Mouse (Mus musculus) embryonic facial prominence, embryonic 12.5 days (tissue): ENCODE results near the gene Olfr15. TPM values are rescaled to one million over a fixed set of nuclear protein-coding genes. Genes with fewer than 3 reads are reported as not detected.
A peak's percentile ranks its signal among the peaks of the same experiment; 100 is the strongest.
"Not testable (repeated sequence)": the region's sequence is repeated elsewhere in the genome, so short reads cannot be mapped to it uniquely, and the experiment has no call there.

ENCODE experiments used
- ATAC-seq: fragments of 200-750 bp; cut with Nextera tagmentation; 2 replicates; pipeline ENCODE4 v1.8.0; 2017; ENCODE audit not compliant: insufficient number of reproducible peaks, insufficient read depth, low FRiP score, low TSS enrichment
- H3K27ac ChIP-seq: fragments of 300-500 bp; sonication (generic); 2 replicates; pipeline ENCODE4 v1.5.1; 2016; ENCODE audit warnings: mild to moderate bottlenecking
- H3K27me3 ChIP-seq: fragments of 300-500 bp; sonication (generic); 2 replicates; pipeline ENCODE4 v1.6.1; 2016; ENCODE audit warnings: mild to moderate bottlenecking, moderate library complexity
- H3K36me3 ChIP-seq: fragments of 300-500 bp; sonication (generic); 2 replicates; pipeline ENCODE4 v1.6.1; 2016; ENCODE audit warnings: mild to moderate bottlenecking
- H3K4me1 ChIP-seq: fragments of 300-500 bp; sonication (generic); 2 replicates; pipeline ENCODE4 v1.6.1; 2016
- H3K4me2 ChIP-seq: fragments of 300-500 bp; sonication (generic); replicated peaks from 2 replicates; pipeline ENCODE4 v1.6.1; 2016; ENCODE audit warnings: mild to moderate bottlenecking, moderate library complexity
- H3K4me3 ChIP-seq: fragments of 300-500 bp; sonication (generic); 2 replicates; pipeline ENCODE4 v1.5.1; 2016; ENCODE audit warnings: mild to moderate bottlenecking
- H3K9ac ChIP-seq: fragments of 300-500 bp; sonication (generic); 2 replicates; pipeline ENCODE4 v1.6.1; 2016; ENCODE audit warnings: mild to moderate bottlenecking, moderate library complexity
- H3K9me3 ChIP-seq: fragments of 300-500 bp; sonication (generic); 2 replicates; pipeline ENCODE4 v1.6.1; 2016; ENCODE audit warnings: mild to moderate bottlenecking, moderate library complexity
- WGBS: fragments of 180-500 bp; shearing (Covaris S2); methylation state at CpG from one replicate; pipeline ENCODE4 v1.1.7; 2016; 5-methylcytosine and 5-hydroxymethylcytosine counted together
- polyA plus RNA-seq: library from polyadenylated mRNA; unstranded; fragments of >200 nt; fragmentation: Nextera tagmentation; extraction: Ambion mirVana; gene quantifications from 2 replicates; pipeline ENCODE4 v1.2.1, GENCODE M21; 2016

Olfr15 gene
- polyA plus RNA-seq, 1 experiment from 2014 or later = 0.59 TPM

DNA sequence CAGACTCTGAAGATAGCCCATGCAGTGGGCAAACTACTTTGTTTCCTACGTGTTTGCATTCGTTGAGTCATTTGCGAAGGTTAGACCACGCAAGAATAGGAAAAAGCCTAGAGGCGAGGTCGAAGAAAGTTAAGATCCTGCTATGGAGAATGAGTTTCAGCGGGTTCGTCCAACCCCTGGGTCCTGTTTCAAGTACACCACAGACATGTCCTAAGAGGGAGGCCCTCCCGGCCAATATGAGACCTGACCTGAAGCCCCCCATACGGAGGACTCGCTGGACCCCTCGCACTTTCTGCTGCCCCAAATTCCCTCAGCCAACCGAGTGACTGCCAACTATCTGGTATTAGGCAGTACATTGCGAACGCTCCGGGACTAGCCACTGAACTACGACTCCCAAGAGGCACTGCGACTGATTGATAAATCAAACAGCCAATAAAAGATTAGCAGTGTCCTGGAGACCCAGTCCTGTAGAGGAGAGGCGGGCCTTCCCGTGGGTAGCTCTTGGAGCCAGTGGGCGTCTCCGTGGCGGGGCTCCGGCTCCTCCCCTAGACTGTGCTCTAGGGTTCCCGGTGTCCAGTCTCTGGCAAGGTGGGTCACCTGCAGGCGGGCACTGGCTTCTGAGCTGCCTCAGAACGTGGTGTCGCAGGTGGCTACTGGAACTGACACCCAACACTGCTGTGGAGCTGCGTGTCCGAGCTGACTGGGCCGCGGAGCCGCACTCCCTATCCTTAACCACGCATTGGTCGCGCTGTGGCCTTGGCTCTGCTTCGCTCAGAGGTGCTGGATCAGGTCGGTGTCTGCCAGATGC, 16.2 kb downstream of the Olfr15 start, which contains the start of gene Zfp174:
Gene Zfp174 (plus strand): TSS at position 558 of the 808 bp plus-strand sequence.
- H3K4me1 ChIP-seq = peaks cover 7% of the 10 kb centered on the region
- WGBS = 5% methylated on average over 38 of the region's 38 CpGs
- H3K27ac ChIP-seq = no peak within 1 kb of the TSS

DNA sequence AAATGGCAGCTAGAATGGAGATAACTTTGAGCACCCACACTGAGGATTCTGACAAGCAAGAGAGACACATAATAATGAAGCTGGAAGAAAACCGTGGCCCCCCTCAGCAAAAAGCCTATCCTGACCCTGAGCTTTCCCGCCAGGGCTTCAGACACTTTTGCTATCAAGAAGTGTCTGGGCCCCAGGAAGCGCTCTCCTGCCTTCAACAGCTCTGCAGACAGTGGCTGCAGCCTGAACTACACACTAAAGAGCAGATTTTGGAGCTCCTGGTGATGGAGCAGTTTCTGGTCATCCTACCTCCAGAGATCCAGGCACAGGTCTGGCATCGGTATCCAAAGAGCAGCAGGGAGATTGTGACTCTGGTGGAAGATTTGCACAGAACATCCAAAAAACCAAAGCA, 17.2 kb downstream of the Olfr15 start:
- WGBS = 56% methylated on average over 4 of the region's 4 CpGs
- H3K4me3 ChIP-seq = peak overlapping the region; percentile 67
- peak overlapping the region; percentile 68; the same call in 1 of the 2 replicates for H3K9ac ChIP-seq
- peaks cover 7% of the 10 kb centered on the region for H3K4me1 ChIP-seq
- ATAC-seq = no peak
- H3K27me3 ChIP-seq = no peaks in the 10 kb centered on the region
- H3K9me3 ChIP-seq = no peaks in the 10 kb centered on the region
- H3K4me2 ChIP-seq = peak overlapping the region; percentile 66
- H3K27ac ChIP-seq = no peak overlapping the region
- H3K36me3 ChIP-seq = no peaks in the 10 kb centered on the region

More for the DNA sequence above, 16.2 kb downstream of the Olfr15 start, which contains the start of gene Zfp174:
- Histone ChIP-seq H3K9me3 (no peaks in the 10 kb centered on the region), H3K4me2 (peak within 1 kb of the TSS; percentile 66), H3K36me3 (no peaks in the 10 kb centered on the region), H3K27me3 (no peaks in the 10 kb centered on the region), H3K4me3 (peak within 1 kb of the TSS; percentile 67), H3K9ac (peak within 1 kb of the TSS; percentile 68)
- ATAC-seq = peak; percentile 99

DNA sequence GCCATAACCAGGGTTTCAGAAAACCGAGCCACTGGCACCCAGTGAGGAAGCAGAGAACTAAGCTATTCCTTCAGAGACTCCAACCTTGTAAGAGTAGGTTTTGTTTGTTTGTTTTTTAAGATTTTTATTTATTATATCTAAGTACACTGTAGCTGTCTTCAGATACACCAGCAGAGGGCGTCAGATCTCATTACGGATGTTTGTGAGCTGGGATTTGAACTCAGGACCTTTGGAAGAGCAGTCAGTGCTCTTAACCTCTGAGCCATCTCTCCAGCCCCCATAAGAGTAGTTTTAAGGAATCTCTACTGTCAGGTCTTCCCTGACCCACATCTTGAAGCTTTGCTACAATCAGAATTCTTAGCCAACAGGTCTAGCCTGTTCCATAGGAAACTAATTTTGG, 17.7 kb downstream of the Olfr15 start:
- H3K4me2 ChIP-seq = no peak overlapping the region
- H3K27me3 ChIP-seq = no peaks in the 10 kb centered on the region
- H3K9me3 ChIP-seq = no peaks in the 10 kb centered on the region
- H3K4me1 ChIP-seq = peaks cover 7% of the 10 kb centered on the region
- 71% methylated on average over 3 of the region's 3 CpGs for WGBS
- no peak overlapping the region for H3K9ac ChIP-seq
- no peak overlapping the region for H3K27ac ChIP-seq
- no peak for ATAC-seq
- H3K36me3 ChIP-seq = no peaks in the 10 kb centered on the region
- no peak overlapping the region for H3K4me3 ChIP-seq

DNA sequence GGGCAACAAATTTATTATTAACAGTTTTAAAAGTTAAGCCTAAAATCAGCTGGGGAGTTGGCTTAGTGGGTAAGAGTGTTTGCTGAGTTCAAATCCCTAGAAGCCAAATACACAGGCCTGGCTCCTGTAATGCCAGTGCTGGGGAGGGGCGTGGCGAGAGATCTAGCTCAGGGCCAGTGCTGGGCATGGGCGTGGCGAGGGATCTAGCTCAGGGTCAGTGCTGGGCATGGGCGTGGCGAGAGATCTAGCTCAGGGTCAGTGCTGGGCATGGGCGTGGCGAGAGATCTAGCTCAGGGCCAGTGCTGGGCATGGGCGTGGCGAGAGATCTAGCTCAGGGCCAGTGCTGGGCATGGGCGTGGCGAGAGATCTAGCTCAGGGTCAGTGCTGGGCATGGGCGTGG, 20.6 kb downstream of the Olfr15 start:
- not testable (repeated sequence) for H3K36me3 ChIP-seq, H3K27ac ChIP-seq, H3K9me3 ChIP-seq, H3K4me3 ChIP-seq, H3K9ac ChIP-seq, H3K4me2 ChIP-seq, H3K27me3 ChIP-seq, ATAC-seq, H3K4me1 ChIP-seq
- WGBS = 85% methylated on average over 13 of the region's 13 CpGs

DNA sequence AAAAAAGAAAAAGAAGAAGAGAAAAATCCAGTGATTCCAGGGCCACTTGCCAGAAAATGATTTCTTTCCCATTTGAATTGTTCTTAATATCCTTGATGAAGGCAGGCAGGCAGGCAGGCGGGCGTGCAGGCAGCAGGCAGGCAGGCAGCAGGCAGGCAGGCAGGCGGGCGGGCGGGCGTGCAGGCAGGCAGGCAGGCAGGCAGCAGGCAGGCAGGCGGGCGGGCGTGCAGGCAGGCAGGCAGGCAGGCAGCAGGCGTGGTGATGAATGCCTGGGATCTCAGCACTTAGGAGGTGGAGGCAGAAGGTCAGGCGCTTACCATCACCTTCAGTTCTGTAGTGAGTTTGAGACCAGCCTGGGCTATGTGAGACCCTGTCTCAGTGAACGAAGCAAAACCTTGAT, 21.9 kb downstream of the Olfr15 start:
- ATAC-seq = no peak
- Histone ChIP-seq H3K4me3 (no peak overlapping the region), H3K27me3 (no peaks in the 10 kb centered on the region), H3K4me1 (peaks cover 5% of the 10 kb centered on the region), H3K36me3 (no peaks in the 10 kb centered on the region), H3K9me3 (no peaks in the 10 kb centered on the region), H3K27ac (no peak overlapping the region), H3K9ac (no peak overlapping the region), H3K4me2 (no peak overlapping the region)
- 19% methylated on average over 12 of the region's 12 CpGs for WGBS

DNA sequence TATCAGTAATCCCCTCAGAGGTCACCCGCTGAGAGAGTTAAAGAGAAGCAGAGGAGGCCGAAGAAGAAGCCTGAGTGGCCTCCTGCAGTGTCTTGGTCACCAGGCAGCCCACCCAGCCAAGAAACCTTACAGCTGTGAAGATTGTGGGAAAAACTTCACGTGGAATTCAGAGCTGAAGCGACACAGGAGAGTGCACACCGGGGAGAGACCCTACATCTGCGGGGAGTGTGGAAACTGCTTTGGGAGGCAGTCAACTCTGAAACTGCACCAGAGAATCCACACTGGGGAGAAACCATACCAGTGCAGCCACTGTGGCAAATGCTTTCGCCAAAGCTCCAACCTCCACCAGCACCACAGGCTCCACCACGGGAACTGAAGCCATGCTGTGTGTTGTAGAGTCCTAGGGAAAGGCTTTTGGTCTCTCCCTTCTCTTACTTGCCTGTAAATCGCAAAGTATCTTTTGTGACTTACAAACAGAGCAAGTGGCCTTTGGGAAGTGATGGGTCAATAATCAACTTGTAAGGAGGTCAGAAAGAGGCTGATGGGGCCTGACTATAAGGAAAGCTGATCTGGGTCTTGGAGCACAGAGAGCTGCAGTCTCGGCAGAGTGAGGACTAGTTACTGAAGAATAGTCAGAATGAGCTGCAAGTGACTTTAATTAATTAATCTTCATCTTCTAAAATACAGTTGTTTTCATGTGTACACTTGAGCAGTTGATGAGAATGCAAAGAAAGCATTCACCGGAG, 23.9 kb downstream of the Olfr15 start:
- 63% methylated on average over 11 of the region's 11 CpGs for WGBS
- no peak overlapping the region for H3K4me3 ChIP-seq
- no peaks in the 10 kb centered on the region for H3K4me1 ChIP-seq
- H3K36me3 ChIP-seq = no peaks in the 10 kb centered on the region
- no peaks in the 10 kb centered on the region for H3K27me3 ChIP-seq
- no peak for ATAC-seq
- H3K9me3 ChIP-seq = no peaks in the 10 kb centered on the region
- no peak overlapping the region for H3K27ac ChIP-seq
- no peak overlapping the region for H3K4me2 ChIP-seq
- H3K9ac ChIP-seq = no peak overlapping the region

DNA sequence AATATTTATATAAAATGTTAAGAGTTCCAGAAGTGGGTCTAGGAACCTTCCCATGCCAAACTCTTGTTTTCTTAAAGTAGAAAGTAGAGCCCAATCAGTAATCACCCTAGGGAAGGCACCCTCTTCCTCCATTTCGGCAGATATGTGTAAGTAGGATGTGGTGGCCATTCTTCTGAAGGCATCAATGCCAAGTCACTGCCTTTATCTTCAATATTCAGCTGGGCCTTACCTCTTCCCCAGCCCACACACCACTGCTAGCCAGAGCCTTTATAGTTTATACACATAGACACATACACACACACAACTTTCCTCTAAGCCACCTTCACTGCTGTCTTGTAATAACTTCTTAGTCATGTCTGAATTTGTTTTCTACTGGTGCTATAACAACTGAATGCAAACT, 25.1 kb downstream of the Olfr15 start:
- Histone ChIP-seq H3K9me3 (no peaks in the 10 kb centered on the region), H3K4me1 (no peaks in the 10 kb centered on the region), H3K4me3 (no peak overlapping the region), H3K36me3 (0 out of 2 replicates have a peak, but pooled peaks cover 4% of the 10 kb centered on the region), H3K9ac (no peak overlapping the region), H3K27me3 (no peaks in the 10 kb centered on the region), H3K27ac (no peak overlapping the region), H3K4me2 (no peak overlapping the region)
- no peak for ATAC-seq
- 79% methylated on average over 1 of the region's 1 CpGs for WGBS

DNA sequence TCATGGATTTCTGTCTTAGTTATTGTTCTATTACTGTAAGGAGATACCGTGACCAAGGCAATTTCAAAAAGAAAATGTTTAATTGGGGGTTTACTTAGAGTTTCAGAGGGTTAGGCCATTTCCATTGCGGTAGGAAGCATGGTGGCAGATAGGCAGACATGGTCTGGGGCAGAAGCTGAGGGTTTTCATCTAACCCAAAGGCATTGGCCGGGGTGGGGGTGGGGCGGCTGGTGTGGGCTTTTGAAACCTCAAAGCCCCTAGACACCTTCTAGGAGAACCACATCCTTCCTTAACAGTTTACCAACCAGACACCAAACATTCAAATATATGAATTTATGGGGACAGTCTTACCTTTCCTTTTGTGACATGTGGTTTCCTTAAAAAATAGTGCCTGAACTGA, 28.6 kb downstream of the Olfr15 start:
- Histone ChIP-seq H3K36me3 (peaks cover 16% of the 10 kb centered on the region), H3K9me3 (no peaks in the 10 kb centered on the region), H3K27ac (no peak overlapping the region), H3K4me3 (no peak overlapping the region), H3K4me2 (no peak overlapping the region), H3K4me1 (no peaks in the 10 kb centered on the region), H3K9ac (no peak overlapping the region), H3K27me3 (no peaks in the 10 kb centered on the region)
- WGBS = 90% methylated on average over 4 of the region's 4 CpGs
- ATAC-seq = no peak

DNA sequence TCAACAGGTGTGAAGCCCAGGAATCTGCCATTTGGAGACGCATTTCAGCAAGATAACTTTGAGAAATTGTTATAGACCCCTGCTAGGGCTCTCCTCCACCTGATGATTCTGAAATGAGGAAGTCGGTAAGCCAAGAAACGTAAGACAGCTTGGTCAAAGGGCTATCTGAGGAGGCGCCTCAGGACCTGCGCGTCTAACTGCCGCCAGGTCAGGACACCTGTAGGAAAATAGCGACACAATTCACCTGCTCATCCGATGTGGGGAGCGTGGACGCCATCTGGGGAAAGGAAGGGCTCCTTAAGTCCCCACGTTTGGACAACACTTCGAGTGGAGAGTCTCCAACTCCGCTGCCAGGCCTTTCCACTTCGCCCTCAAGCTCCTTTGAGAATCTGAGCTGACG, 41.1 kb downstream of the Olfr15 start:
- WGBS = 2% methylated on average over 16 of the region's 16 CpGs
- Histone ChIP-seq H3K9me3 (no peaks in the 10 kb centered on the region), H3K27me3 (no peaks in the 10 kb centered on the region), H3K9ac (peak overlapping the region; percentile 53), H3K4me3 (peak overlapping the region; percentile 53), H3K36me3 (peaks cover 13% of the 10 kb centered on the region; the same call in 1 of the 2 replicates), H3K27ac (no peak overlapping the region), H3K4me2 (peak overlapping the region; percentile 78), H3K4me1 (0 out of 2 replicates have a peak, but pooled peaks cover 6% of the 10 kb centered on the region)
- ATAC-seq = peak; percentile 8; the same call in 1 of the 2 replicates

DNA sequence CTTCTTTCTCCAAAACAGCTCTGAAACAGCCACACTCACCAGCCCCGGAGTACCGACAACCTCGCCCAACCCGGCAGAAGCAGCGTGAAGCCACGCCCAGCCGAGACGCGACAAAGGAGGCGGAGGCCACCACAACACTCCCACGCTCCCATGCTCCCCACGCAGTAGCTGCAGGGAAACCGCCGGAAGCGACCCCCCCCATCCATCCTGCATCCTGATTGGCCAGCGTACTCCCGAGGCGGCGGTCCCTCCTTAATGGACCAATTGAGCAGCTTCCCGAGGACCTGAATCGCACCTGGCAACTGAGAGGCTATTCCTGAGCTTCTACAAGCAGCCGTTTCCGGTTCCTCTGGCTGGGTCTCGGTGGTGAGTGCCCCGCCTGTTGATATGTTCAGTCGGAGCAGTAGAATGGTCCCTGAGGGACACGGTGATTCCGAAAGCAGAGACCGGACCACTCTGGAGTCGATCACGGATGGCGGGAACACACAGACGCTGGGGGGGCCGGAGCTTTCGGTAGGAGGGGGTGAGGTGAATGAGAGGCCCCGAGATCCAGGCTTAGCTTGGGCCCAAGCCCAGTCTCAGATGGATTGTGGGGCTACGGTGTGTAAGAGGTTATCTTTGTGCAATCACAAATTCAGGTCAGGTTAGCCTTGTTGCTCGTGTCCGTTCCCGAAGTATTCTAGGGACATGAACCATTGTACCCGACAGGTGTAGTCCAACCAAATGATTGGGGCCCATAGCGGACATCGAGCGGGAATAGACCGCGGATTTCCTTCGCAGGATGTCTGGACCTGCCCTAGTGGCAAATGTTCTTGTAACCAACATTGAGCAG, 41.8 kb downstream of the Olfr15 start, which contains the start of gene Naa60:
Gene Naa60 (plus strand): TSS at position 160 of the 832 bp plus-strand sequence.
- Histone ChIP-seq H3K4me2 (peak within 1 kb of the TSS; percentile 78), H3K9me3 (no peaks in the 10 kb centered on the region), H3K9ac (peak within 1 kb of the TSS; percentile 53), H3K27ac (no peak within 1 kb of the TSS), H3K27me3 (no peaks in the 10 kb centered on the region), H3K4me1 (0 out of 2 replicates have a peak, but pooled peaks cover 6% of the 10 kb centered on the region), H3K4me3 (peak within 1 kb of the TSS; percentile 53), H3K36me3 (0 out of 2 replicates have a peak, but pooled peaks cover 10% of the 10 kb centered on the region)
- ATAC-seq = peak; percentile 97
- 7% methylated on average over 47 of the region's 47 CpGs for WGBS

DNA sequence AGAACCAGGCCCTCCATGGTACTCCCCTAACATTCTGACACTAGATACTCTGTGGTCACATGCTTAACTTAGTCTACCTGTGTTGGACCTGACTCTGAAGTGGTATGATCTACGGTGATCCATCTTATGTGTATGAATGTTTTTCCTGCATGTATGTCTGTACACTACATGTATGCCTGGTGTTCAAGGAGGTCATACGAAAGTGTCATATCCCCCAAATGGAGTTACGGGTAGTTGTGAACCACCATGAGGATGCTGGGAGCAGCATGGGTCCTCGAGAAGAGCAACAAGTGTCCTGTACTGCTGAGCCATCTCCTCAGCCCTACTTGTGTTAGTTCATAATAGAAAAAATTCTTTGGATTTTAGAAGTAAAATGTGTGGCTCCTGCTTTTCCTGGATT, 45.7 kb downstream of the Olfr15 start:
- no peak for ATAC-seq
- peaks cover 6% of the 10 kb centered on the region; the same call in 1 of the 2 replicates for H3K36me3 ChIP-seq
- H3K9ac ChIP-seq = no peak overlapping the region
- no peaks in the 10 kb centered on the region for H3K27me3 ChIP-seq
- 94% methylated on average over 4 of the region's 4 CpGs for WGBS
- H3K27ac ChIP-seq = no peak overlapping the region
- H3K9me3 ChIP-seq = no peaks in the 10 kb centered on the region
- no peak overlapping the region for H3K4me2 ChIP-seq
- H3K4me3 ChIP-seq = no peak overlapping the region
- H3K4me1 ChIP-seq = 0 out of 2 replicates have a peak, but pooled peaks cover 6% of the 10 kb centered on the region
